ENCODE assay signal across 8 mouse cellular contexts in genomic region chr6:89008614-89009171, GRCm38 (mm10).
DNase-seq lines count a peak whose midpoint lies in the region; ATAC-seq and TF ChIP-seq lines count a peak whose summit lies in the region.

No protein-coding gene starts in this region.

- peak; percentile 52 for ATAC-seq in hindbrain, embryonic 13.5 days (ENCODE audit: low FRiP score)
- ATAC-seq in midbrain, postnatal 0 days (ENCODE audit: low FRiP score): peak; percentile 75

- no peak for TF ChIP-seq CTCF in midbrain, postnatal 0 days (IDR thresholded peaks at IDR 0.05)

- H3K27me3 ChIP-seq in hindbrain, embryonic 13.5 days: peaks cover 18% of the 10 kb centered on the region; the same call in 1 of the 2 replicates
- no peaks in the 10 kb centered on the region for H3K27me3 ChIP-seq in midbrain, postnatal 0 days (ENCODE audit: insufficient read depth, low read length)

- H3K4me3 ChIP-seq in hindbrain, embryonic 13.5 days: peak overlapping the region; percentile 13
- H3K4me3 ChIP-seq in midbrain, postnatal 0 days (ENCODE audit: low read depth, low read length): no peak overlapping the region

- H3K9me3 ChIP-seq in hindbrain, embryonic 13.5 days: no peaks in the 10 kb centered on the region
- H3K9me3 ChIP-seq in midbrain, postnatal 0 days (ENCODE audit: low read length): no peaks in the 10 kb centered on the region

- H3K4me2 ChIP-seq in hindbrain, embryonic 13.5 days: peak overlapping the region; percentile 43
- peak overlapping the region; percentile 33 for H3K4me2 ChIP-seq in midbrain, postnatal 0 days (ENCODE audit: low read depth, low read length, poor library complexity, severe bottlenecking)

- H3K4me1 ChIP-seq in hindbrain, embryonic 13.5 days (replicated peaks): peaks cover 70% of the 10 kb centered on the region
- peaks cover 21% of the 10 kb centered on the region; the same call in 1 of the 2 replicates for H3K4me1 ChIP-seq in midbrain, postnatal 0 days (ENCODE audit: insufficient read depth, low read length)

- H3K36me3 ChIP-seq in hindbrain, embryonic 13.5 days: no peaks in the 10 kb centered on the region
- no peaks in the 10 kb centered on the region for H3K36me3 ChIP-seq in midbrain, postnatal 0 days (ENCODE audit: insufficient read depth, low read length)

- WGBS in hindbrain, embryonic 13.5 days: 1% methylated on average over 18 of the region's 18 CpGs
- WGBS in midbrain, postnatal 0 days: 3% methylated on average over 18 of the region's 18 CpGs

- peak; percentile 79 for DNase-seq in 3134 (ENCODE audit: extremely low read depth, insufficient read length, low spot score)
- peak; percentile 57 for DNase-seq in adrenal gland, adult 2 months
- DNase-seq in gastrocnemius, adult 18-20 months (ENCODE audit: low spot score): peak; percentile 40
- DNase-seq in liver: peak; percentile 60
- peak; percentile 72 for DNase-seq in midbrain, postnatal 0 days (ENCODE audit: low spot score)
- DNase-seq in urinary bladder, postnatal 36 days (ENCODE audit: low spot score in 2 of 2): peak; percentile 38 to 53
- DNase-seq in layer of hippocampus, adult 18-20 months (ENCODE audit: low spot score in 2 of 2): no peak

- H3K27ac ChIP-seq in hindbrain, embryonic 13.5 days: peak overlapping the region; percentile 87
- peak overlapping the region; percentile 6; the same call in 1 of the 2 replicates for H3K27ac ChIP-seq in midbrain, postnatal 0 days (ENCODE audit: low read depth, low read length)

- H3K9ac ChIP-seq in hindbrain, embryonic 13.5 days: peak overlapping the region; percentile 44; the same call in 1 of the 2 replicates
- no peak overlapping the region for H3K9ac ChIP-seq in midbrain, postnatal 0 days (replicated peaks; ENCODE audit: low read length, poor library complexity, severe bottlenecking)

Comparison
In these comparisons a context has a peak if more than half of its experiments do, and no peak if none do; other contexts are left out.
1. DNase-seq: peak in 3134 (single experiment), adrenal gland, adult 2 months (single experiment), gastrocnemius, adult 18-20 months (single experiment), liver (single experiment), midbrain, postnatal 0 days (single experiment) and urinary bladder, postnatal 36 days (2 of 2); none in layer of hippocampus, adult 18-20 months (0 of 2).